Mouse (Mus musculus): Measurements from ENCODE around the gene Mrps35.
A peak's percentile ranks its signal among the peaks of the same experiment; 100 is the strongest.

The Mrps35 gene

DNA sequence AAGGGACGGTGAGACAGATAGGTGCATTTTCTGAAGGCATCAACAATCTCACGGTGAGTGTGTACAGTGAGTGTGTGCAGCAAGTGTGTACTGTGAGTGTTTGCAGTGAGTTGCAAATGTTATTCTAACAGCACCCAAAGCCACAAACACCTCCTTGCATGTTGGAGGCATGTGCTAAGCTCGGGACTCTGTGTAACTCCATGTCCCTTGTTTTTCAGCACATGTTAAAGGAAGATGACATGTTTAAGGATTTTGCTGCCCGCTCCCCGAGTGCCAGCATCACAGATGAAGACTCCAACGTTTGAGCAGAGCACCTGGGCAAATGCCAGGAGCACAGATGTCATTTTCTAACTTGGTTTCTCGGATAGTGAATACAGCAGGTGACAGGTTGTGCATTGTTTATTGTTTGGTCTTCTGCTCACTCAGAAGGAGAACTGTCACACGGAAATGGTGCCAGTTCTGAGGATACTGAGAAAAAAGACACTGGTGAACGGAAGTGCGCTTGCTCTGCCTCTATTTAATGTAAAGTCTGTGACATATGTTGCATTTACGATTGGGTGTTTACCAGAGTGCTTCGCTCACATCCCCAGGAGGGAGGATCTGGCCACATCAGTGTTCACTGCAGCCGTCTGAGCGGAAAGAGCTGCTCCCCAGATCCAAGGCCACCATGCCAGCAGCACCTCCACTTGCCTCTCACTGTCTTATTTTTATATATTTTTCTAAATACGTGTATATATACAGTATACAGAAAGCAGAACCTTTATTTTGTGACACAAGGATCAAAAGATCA lies 12.3 kb upstream of the Mrps35 start:
- DNase-seq = no peak

GRCm38 (mm10) chr6:147032303-147032925 lies 10.2 kb upstream of the Mrps35 start, which contains the start of gene Rep15:
TSS of gene Rep15 (plus strand) at chr6:147032584.
- no peak for DNase-seq

DNA sequence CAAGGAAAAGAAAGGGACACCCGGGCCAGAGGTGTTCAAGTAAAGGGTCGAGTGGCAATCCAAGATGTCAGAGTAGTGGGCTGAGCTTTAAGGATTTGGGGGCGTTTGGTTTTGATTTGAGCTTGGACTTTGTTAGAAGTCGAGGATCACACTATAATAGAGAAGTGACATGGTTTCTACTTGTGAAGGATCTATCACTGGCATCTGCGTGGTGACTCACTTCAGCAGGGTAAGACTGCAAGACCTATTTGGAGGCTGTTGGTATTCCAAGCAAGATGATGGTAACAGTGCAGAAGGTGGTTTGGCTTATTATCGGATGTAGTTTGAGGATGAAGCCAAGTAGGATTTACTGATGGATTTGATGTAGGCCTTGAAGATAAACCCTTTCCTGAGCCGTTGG lies 1.1 kb downstream of the Mrps35 start:
- no peak for DNase-seq

GRCm38 (mm10) chr6:147049239-147049805 lies 6.8 kb downstream of the Mrps35 start:
- DNase-seq = no peak

GRCm38 (mm10) chr6:147051666-147052065 lies 9.1 kb downstream of the Mrps35 start:
- no peak for DNase-seq

DNA sequence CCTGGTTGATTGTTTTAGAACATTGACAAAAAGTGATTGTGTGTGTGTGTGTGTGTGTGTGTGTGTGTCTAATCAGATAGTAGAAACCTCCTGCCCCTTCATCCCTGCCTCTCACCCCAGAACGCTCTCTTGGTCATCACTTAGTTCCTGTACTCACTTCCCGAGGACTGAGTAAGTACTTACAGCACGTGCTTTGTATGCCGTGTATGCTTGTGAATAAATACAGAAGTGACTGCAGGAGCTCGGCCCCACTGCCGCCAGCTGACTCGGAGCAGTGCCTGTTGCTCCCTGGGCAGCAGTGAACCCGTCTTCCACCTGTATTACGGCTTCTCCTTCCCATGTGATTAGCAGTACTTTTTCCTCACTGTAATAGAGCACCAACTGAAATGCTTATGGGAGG lies 9.9 kb downstream of the Mrps35 start:
- no peak for DNase-seq

- DNase-seq = no peak
Measured at GRCm38 (mm10) chr6:147053785-147054646, 11.5 kb downstream of the Mrps35 start.

DNA sequence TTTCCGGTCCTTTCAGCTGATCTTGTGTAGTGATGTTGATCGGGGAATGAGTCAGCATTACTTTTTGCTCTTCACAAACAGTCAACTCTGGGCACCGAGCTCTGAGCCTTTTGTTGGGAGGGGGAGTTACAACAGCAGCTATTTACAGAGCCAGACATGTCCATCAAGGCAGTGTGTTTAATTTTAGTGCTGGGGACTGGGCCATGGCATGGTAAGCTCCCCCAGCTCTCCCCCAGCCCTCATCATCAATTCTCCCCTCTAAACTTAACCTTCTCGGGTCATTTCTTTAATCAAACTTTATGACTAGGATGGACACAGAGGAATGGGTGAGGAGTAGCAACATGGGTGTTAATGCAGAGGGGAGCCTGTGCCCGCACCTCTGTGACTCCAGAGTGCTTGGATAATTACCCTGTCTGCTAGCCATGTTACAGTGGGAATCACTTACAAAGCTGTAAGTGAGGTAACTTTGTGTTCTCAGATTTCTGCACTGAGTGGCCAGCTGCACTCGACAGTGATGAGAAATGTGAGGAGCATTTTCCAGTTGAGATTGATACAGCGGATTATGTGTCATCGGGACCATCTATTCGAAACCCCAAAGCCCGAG lies 12.9 kb downstream of the Mrps35 start:
- no peak for DNase-seq

DNA sequence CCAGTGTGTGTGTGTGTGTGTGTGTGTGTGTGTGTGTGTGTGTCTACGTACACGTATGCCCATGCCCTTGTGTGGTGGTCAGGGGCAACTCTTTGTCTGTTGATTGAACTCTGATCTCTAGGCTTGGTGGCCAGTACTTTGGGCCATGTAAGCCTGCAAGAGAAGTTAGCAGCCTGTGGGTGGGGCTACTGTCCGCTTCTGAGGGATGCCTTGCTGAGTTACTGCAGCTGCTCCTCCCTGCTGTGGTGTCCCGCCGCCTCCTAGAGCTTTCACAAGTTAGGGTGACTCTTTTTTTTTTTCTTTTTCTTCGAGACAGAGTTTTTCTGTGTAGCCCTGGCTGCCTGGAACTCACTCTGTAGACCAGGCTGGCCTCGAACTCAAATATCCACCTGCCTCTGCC lies 16.8 kb downstream of the Mrps35 start:
- DNase-seq = peak; percentile 30

GRCm38 (mm10) chr6:147061630-147062029 lies 19.1 kb downstream of the Mrps35 start:
- DNase-seq = no peak

DNA sequence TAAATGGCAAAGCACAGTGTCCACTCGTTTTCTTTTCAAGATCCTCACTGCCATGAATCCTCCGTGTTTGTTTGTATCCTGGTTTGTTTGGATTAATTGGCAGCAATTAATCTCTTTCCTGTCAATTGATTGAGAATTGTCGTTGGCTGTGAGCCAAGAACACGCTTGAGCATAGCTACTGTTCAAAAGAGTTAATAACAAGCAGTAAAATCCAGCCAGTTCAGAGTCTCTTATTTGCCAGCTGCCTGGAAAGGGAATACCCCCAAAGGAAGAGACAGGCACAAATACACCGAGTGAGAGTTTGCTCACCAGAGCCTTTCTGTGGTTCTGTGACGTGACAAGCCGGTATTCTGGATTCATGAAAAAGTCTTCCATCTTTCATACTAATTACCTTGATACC lies 19.5 kb downstream of the Mrps35 start:
- DNase-seq = no peak

DNA sequence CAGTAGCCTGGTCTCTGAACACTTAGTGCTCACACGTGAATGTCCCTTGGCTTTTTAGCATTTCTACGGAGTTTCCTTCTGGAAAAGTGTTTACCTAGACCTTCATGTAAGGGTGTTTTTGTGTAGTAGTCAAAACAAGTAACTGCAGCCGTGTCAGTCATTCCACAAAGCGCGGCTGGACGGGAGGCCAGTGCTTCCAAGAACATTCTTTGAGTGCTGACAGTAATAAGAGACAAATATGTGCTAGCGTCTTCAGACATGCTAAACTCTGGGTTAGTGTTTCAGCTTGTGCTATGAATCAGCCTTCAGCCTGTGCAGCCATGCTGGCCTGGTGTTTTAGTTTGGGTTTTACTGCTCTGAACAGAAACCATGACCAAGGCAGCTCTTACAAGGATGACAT lies 20.1 kb downstream of the Mrps35 start:
- DNase-seq = no peak

- no peak for DNase-seq
Measured at GRCm38 (mm10) chr6:147064226-147064943, 21.8 kb downstream of the Mrps35 start.

- peak; percentile 38 for DNase-seq
Measured at GRCm38 (mm10) chr6:147064944-147065261, 22.3 kb downstream of the Mrps35 start.

DNA sequence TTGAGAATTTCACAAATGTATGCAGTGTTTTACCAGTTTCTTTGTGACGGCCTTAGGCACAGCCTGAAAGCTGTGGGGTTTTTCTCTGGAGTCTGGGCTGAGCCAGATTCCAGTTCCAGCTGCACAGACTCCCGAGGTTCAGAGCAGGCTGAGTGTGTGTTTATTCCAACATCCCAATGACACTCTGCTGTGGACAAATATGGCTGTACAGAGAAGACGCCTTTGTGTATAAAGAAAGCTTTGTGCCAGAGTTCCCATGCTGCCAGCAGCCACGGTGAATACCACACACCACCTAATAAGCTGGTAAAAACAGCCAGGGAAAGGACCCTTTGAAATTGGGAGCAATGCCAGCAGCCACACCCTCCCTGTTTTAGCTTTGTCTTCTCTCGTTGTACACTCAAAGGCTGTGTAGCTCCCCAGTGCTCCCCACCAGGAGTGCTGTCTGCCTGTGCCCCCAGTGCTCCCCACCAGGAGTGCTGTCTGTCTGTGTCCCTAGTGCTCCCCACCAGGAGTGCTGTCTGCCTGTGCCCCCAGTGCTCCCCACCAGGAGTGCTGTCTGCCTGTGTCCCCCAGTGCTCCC lies 33.3 kb downstream of the Mrps35 start:
- DNase-seq = no peak

DNA sequence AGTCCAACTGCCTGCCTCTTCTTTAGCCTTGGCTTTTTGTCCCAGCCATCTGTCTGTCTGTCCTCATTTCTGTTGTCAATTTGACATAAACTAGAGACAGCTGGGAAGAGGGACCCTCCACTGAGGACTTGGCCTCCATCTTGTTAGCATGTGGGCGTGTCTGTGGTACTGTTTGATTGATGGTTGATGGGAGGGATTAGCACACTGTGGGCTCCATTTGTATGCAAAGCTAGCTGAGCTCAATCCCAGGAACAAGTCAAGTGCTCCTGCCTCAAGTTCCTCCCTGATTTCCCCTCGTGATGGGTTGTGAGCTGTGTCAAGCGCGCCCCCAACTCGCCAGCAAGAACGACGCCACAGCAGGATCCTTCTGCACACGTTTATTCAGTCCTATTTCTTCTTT lies 34.3 kb downstream of the Mrps35 start:
- DNase-seq = no peak

DNA sequence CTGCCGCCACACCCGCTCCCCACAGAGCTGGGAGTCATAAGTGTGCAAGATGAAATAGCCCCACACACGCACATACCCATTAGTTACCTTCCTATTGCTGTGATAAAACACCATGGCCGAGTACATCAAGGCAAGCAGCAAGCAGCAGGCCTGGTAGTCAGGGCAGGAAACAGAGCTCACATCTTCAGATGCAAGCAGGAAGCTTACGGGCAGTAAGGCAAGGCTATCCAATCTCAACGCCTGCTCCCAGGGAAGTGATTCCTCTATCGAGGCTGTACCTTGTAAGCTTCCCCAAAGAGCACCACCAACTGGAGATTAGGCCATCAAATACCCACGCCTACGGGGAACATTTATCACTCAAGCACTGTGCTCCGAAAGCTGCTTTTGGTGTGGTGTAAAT lies 37.4 kb downstream of the Mrps35 start:
- no peak for DNase-seq

GRCm38 (mm10) chr6:147085398-147086040 lies 43.0 kb downstream of the Mrps35 start:
- no peak for DNase-seq

DNA sequence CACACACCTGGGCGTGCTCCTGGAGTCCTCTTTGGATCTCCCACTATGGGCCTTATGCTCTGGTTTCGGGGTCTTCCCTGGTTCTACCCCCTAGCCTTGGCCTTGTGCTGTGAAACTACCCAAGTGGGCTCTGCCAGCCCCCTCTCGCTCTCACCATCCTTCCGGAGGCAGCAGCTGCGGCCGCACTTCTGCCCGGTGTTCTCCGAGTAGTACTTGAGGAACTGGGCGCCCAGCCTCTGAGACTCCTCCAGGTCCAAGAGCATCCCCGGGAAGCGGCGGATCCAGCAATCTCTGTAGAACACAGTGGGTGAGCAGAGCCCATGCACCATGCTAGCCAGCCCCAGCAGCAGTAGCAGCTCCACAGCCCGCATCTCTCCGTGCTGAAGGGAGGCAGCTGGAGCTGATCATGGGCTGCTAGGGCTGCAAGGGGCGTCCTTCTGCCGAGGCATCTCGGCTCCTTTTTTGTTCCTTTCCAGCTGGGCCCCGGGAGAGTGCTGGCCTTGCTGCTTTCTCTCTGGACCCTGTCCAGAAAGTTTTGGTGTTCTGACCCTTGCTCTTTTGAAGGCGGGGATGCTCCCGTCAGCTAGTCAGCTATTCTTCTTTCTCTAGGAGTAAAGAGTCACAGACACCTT lies 44.1 kb downstream of the Mrps35 start, which contains the start of gene Mansc4:
Gene Mansc4, minus strand, starts transcription at position 439 of the 632 bp plus-strand sequence.
- peak; percentile 82 for DNase-seq

DNA sequence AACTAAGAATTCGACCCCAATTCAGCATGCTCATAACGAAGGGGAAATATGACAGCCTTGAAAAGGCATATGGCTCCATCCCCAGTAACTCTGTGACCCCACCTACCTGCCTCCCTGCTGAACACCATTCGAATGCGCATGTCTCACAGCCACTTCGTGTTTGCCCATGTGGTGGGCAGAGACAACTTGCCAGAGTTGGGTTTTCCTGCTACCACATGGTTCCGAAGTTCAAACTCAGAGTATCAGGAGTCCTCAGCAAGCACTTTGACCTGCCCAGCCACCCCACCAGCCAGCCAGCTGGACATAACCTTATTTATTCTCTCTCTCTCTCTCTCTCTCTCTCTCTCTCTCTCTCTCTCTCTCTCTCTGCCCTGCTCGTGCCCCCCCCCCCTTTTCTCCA lies 45.2 kb downstream of the Mrps35 start:
- peak; percentile 53 for DNase-seq

- no peak for DNase-seq
Measured at GRCm38 (mm10) chr6:147088517-147088916, 46.0 kb downstream of the Mrps35 start.
